Mouse (Mus musculus) heart, postnatal 14 days (tissue): Measurements from ENCODE around the gene Kera. TPM values are rescaled to one million over a fixed set of nuclear protein-coding genes. Genes with fewer than 3 reads are reported as not detected.

Experiments used
- total RNA-seq, 2 experiments: library from RNA; stranded (reverse); gene quantifications; 2 replicates each; pipeline ENCODE4 v1.2.3; 2021

Kera gene
- total RNA-seq, 2 experiments from 2014 or later: not detected

Other genes with a start within 250 kb of the Kera start
- gene Dcn, start 127.3 kb upstream of the Kera start, total RNA-seq: 100 to 1,000 TPM; 385 to 442 TPM
- gene Lum, start 41.8 kb upstream of the Kera start, total RNA-seq: 10 to 100 TPM; 87.3 to 94.1 TPM
- under 1 TPM; 0.12 to 0.26 TPM for gene Epyc, start 37.2 kb downstream of the Kera start, total RNA-seq
- gene Ccer1, start 86.2 kb downstream of the Kera start, total RNA-seq: not detected
- gene C030005K15Rik, start 119.9 kb downstream of the Kera start, total RNA-seq: not detected